Mouse (Mus musculus) MEL (cell line): Measurements from ENCODE around the gene Inpp4b.

Source experiments
- BHLHE40 ChIP-seq: IDR thresholded peaks from 2 replicates; pipeline ENCODE4 v1.6.1; 2012; ENCODE audit warnings: low read depth, mild to moderate bottlenecking, inconsistent platforms, low read length, improper control_type of control experiment, borderline replicate concordance
- CHD2 ChIP-seq: IDR thresholded peaks from 2 replicates; pipeline ENCODE4 v1.6.1; 2011; ENCODE audit warnings: low read length, improper control_type of control experiment
- CTCF ChIP-seq, 3 experiments: IDR thresholded peaks in 2 of 3; conservative IDR thresholded peaks in 1 of 3; 2 replicates each; pipeline ENCODE4 v1.5.1; 2011 to 2012; ENCODE audit warnings: low read length in 3 of 3, low read depth in 2 of 3, mild to moderate bottlenecking in 2 of 3, improper control_type of control experiment in 1 of 3, inconsistent platforms in 1 of 3, mixed read lengths in 1 of 3, moderate library complexity in 1 of 3; ENCODE audit not compliant: control insufficient read depth in 1 of 3, insufficient read depth in 1 of 3, poor library complexity in 1 of 3, severe bottlenecking in 1 of 3
- E2F4 ChIP-seq: IDR thresholded peaks from 2 replicates; pipeline ENCODE4 v1.6.1; 2011; ENCODE audit warnings: low read depth, low read length, improper control_type of control experiment, borderline replicate concordance
- EP300 ChIP-seq, 2 experiments: IDR thresholded peaks; 2 replicates each; pipeline ENCODE4 v1.6.1; 2011; ENCODE audit warnings: improper control_type of control experiment in 2 of 2, low read length in 2 of 2, low read depth in 1 of 2, mild to moderate bottlenecking in 1 of 2
- GABPA ChIP-seq: IDR thresholded peaks from 2 replicates; pipeline ENCODE4 v1.6.1; 2012; ENCODE audit warnings: low read depth, mild to moderate bottlenecking, inconsistent platforms, low read length, improper control_type of control experiment, moderate library complexity
- JUND ChIP-seq: IDR thresholded peaks from 2 replicates; pipeline ENCODE4 v1.6.1; 2011; ENCODE audit warnings: low read depth, mild to moderate bottlenecking, improper control_type of control experiment, low read length
- MYC ChIP-seq: IDR thresholded peaks from 2 replicates; pipeline ENCODE4 v1.6.1; 2011; ENCODE audit warnings: low read depth, mild to moderate bottlenecking, low read length, improper control_type of control experiment, moderate library complexity
- POLR2A ChIP-seq, 2 experiments: IDR thresholded peaks; 2 replicates each; pipeline ENCODE4 v1.6.1; 2011 to 2012; ENCODE audit warnings: low read length in 2 of 2, mild to moderate bottlenecking in 2 of 2, control low read depth in 1 of 2, improper control_type of control experiment in 1 of 2, low read depth in 1 of 2, moderate library complexity in 1 of 2; ENCODE audit not compliant: control insufficient read depth in 1 of 2, insufficient read depth in 1 of 2, poor library complexity in 1 of 2
- POLR2AphosphoS2 ChIP-seq: IDR thresholded peaks from 2 replicates; pipeline ENCODE4 v1.6.1; 2011; ENCODE audit warnings: low read length, improper control_type of control experiment
- TAL1 ChIP-seq: IDR thresholded peaks from 2 replicates; pipeline ENCODE4 v1.6.1; 2012; ENCODE audit warnings: mild to moderate bottlenecking, inconsistent platforms, low read length, moderate library complexity, mixed read lengths
- USF1 ChIP-seq: IDR thresholded peaks from 2 replicates; pipeline ENCODE4 v1.6.1; 2014; ENCODE audit warnings: low read depth, mild to moderate bottlenecking, inconsistent platforms, low read length, improper control_type of control experiment, moderate library complexity
- USF2 ChIP-seq, 2 experiments: IDR thresholded peaks; 2 replicates each; pipeline ENCODE4 v1.6.1; 2011 to 2012; ENCODE audit warnings: improper control_type of control experiment in 2 of 2, low read length in 2 of 2, borderline replicate concordance in 1 of 2, inconsistent platforms in 1 of 2, low read depth in 1 of 2, mild to moderate bottlenecking in 1 of 2; ENCODE audit not compliant: insufficient read depth in 1 of 2
- ZKSCAN1 ChIP-seq: IDR thresholded peaks from 2 replicates; pipeline ENCODE4 v1.6.1; 2012; ENCODE audit warnings: low read depth, mild to moderate bottlenecking, inconsistent platforms, low read length, improper control_type of control experiment, moderate library complexity

DNA sequence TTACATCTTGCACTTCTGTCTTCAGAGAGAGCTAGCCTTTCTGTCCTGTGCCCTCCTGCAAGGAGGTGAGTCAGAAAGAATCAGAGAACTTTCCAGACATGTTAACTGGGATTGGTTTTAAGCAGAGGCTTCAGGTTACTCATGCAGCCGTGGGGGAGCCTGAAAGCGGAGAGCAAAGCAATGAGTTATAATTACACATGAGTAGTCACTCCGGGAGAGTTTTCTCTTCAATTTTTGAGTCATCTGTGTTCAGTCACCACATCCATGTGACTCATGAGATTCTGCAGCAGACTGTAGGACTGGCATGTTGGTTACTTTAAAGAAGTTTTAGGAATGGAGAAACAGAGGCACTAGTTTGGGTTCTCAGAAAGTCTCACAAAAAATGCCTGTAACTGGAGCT lies 524.7 kb downstream of the Inpp4b start:
- TF ChIP-seq JUND, result no peak
- no peak for TF ChIP-seq USF1
- no peak for TF ChIP-seq CTCF (IDR thresholded peaks at IDR 0.05 in 2 of 3, conservative IDR thresholded peaks at IDR 0.05 in 1 of 3; ENCODE audit: control insufficient read depth in 1 of 3, insufficient read depth in 1 of 3, low read depth in 2 of 3, low read length in 3 of 3, poor library complexity in 1 of 3, severe bottlenecking in 1 of 3)
- no peak for TF ChIP-seq ZKSCAN1
- no peak for TF ChIP-seq POLR2A (IDR thresholded peaks at IDR 0.05; ENCODE audit: control insufficient read depth in 1 of 2, insufficient read depth in 1 of 2, low read depth in 1 of 2, low read length in 2 of 2, poor library complexity in 1 of 2)
- TF ChIP-seq E2F4, result no peak
- TF ChIP-seq GABPA, result no peak
- TF ChIP-seq MYC, result no peak
- TF ChIP-seq POLR2AphosphoS2, result no peak
- no peak for TF ChIP-seq CHD2
- TF ChIP-seq BHLHE40, result no peak
- TF ChIP-seq USF2 (IDR thresholded peaks at IDR 0.05; ENCODE audit: borderline replicate concordance in 1 of 2, insufficient read depth in 1 of 2, low read depth in 1 of 2, low read length in 2 of 2), result no peak
- no peak for TF ChIP-seq TAL1
- no peak for TF ChIP-seq EP300 (IDR thresholded peaks at IDR 0.05; ENCODE audit: low read depth in 1 of 2, low read length in 2 of 2)
